Mouse (Mus musculus) liver, embryonic 15.5 days (tissue): ENCODE results near the gene Dyrk3. TPM values are rescaled to one million over a fixed set of nuclear protein-coding genes. Genes with fewer than 3 reads are reported as not detected.
A peak's percentile ranks its signal among the peaks of the same experiment; 100 is the strongest.

Experiments used
- ATAC-seq: fragments of 200-750 bp; cut with Nextera tagmentation; 2 replicates; pipeline ENCODE4 v1.8.0; 2017; ENCODE audit warnings: moderate number of reproducible peaks, mild to moderate bottlenecking, moderate library complexity; ENCODE audit not compliant: insufficient read depth
- H3K27ac ChIP-seq: fragments of 300-500 bp; sonication (generic); replicated peaks from 2 replicates; pipeline ENCODE4 v1.5.1; 2015; ENCODE audit warnings: mild to moderate bottlenecking, inconsistent platforms
- H3K27me3 ChIP-seq: fragments of 300-500 bp; sonication (generic); 2 replicates; pipeline ENCODE4 v1.6.1; 2015; ENCODE audit warnings: mild to moderate bottlenecking, inconsistent platforms
- H3K36me3 ChIP-seq: fragments of 300-500 bp; sonication (generic); replicated peaks from 2 replicates; pipeline ENCODE4 v1.6.1; 2015; ENCODE audit warnings: moderate library complexity, mild to moderate bottlenecking, inconsistent platforms
- H3K4me1 ChIP-seq: fragments of 300-500 bp; sonication (generic); replicated peaks from 2 replicates; pipeline ENCODE4 v1.6.1; 2015; ENCODE audit warnings: inconsistent platforms
- H3K4me2 ChIP-seq: fragments of 300-500 bp; sonication (generic); 2 replicates; pipeline ENCODE4 v1.6.1; 2015; ENCODE audit warnings: moderate library complexity, mild to moderate bottlenecking, inconsistent platforms
- H3K4me3 ChIP-seq: fragments of 300-500 bp; sonication (generic); replicated peaks from 2 replicates; pipeline ENCODE4 v1.5.1; 2015; ENCODE audit warnings: mild to moderate bottlenecking, inconsistent platforms
- H3K9ac ChIP-seq: fragments of 300-500 bp; sonication (generic); 2 replicates; pipeline ENCODE4 v1.6.1; 2015; ENCODE audit warnings: moderate library complexity, mild to moderate bottlenecking, inconsistent platforms
- H3K9me3 ChIP-seq: fragments of 300-500 bp; sonication (generic); replicated peaks from 2 replicates; pipeline ENCODE4 v1.6.1; 2016; ENCODE audit warnings: inconsistent platforms
- WGBS: fragments of 180-500 bp; shearing (Covaris S2); methylation state at CpG from one replicate; pipeline ENCODE4 v1.1.7; 2015; ENCODE audit warnings: mixed read lengths; ENCODE audit not compliant: insufficient replicate concordance; 5-methylcytosine and 5-hydroxymethylcytosine counted together
- polyA plus RNA-seq: library from polyadenylated mRNA; unstranded; fragments of >200 nt; fragmentation: Nextera tagmentation; extraction: Ambion mirVana; gene quantifications from 2 replicates; pipeline ENCODE4 v1.2.1, GENCODE M21; 2015

Dyrk3 gene
- 16.6 and 18.3 TPM in 2 replicates for polyA plus RNA-seq

DNA sequence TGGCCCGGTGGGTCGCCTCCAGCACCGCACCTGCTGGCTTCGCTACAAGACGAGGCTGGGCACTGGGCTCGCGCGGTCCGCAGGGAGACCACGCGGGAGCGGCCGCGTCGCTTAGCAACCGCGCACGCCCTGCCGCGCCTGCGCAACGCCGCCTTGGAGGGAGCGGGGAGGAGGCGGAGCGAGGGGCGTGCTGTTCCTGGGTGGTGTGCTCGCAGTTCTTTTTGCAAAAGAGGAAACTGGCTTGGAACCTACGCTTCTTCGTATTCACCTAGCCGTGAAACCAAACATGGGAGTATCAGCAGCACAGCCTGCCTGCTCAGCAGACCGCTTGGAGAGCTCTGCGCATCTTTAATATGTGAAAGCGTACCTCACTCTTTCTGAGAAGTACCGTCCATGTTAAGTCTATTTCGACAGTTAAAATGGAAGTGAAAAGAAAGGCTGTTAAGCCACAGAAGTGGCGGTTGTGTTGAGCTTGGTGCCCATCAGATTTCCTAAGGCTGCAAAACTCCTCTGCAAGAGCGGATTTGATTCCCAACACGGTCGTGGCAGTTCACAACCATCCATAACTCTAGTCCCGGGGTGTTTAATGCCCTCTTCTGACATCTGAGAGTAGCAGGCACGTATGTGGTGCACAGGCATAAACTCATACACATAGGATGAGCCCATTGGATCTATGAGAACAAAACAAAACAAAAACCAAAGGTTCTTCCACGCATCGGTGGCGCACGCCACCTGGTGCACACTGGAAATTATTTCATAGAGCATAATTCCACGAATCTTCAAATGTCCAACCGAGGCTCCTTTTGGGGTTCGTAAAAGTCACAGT, at the start of gene Dyrk3:
Dyrk3 (minus strand) TSS at position 150 of the 826 bp plus-strand sequence.
- peaks cover 41% of the 10 kb centered on the region for H3K4me1 ChIP-seq
- WGBS: 2% methylated on average over 49 of the region's 49 CpGs
- H3K4me2 ChIP-seq: peak within 1 kb of the TSS; percentile 90
- H3K36me3 ChIP-seq: peaks cover 8% of the 10 kb centered on the region
- H3K9ac ChIP-seq: peak within 1 kb of the TSS; percentile 89
- H3K4me3 ChIP-seq: peak within 1 kb of the TSS; percentile 94
- no peaks in the 10 kb centered on the region for H3K27me3 ChIP-seq
- ATAC-seq: peak; percentile 96
- H3K27ac ChIP-seq: peak within 1 kb of the TSS; percentile 94
- no peaks in the 10 kb centered on the region for H3K9me3 ChIP-seq

GRCm38 (mm10) chr1:131187856-131188255, 49.7 kb upstream of the Dyrk3 start:
- Histone ChIP-seq H3K4me1 (peaks cover 17% of the 10 kb centered on the region; the same call in 1 of the 2 replicates), H3K4me3 (no peak overlapping the region), H3K27me3 (no peaks in the 10 kb centered on the region), H3K9ac (no peak overlapping the region), H3K27ac (no peak overlapping the region), H3K4me2 (no peak overlapping the region), H3K36me3 (no peaks in the 10 kb centered on the region), H3K9me3 (no peaks in the 10 kb centered on the region)
- no peak for ATAC-seq
- WGBS: 69% methylated on average over 5 of the region's 5 CpGs

GRCm38 (mm10) chr1:131186995-131187394, 48.9 kb upstream of the Dyrk3 start:
- H3K9me3 ChIP-seq: no peaks in the 10 kb centered on the region
- no peak overlapping the region for H3K9ac ChIP-seq
- H3K4me3 ChIP-seq: no peak overlapping the region
- peaks cover 17% of the 10 kb centered on the region; the same call in 1 of the 2 replicates for H3K4me1 ChIP-seq
- no peaks in the 10 kb centered on the region for H3K27me3 ChIP-seq
- no peak for ATAC-seq
- 44% methylated on average over 6 of the region's 6 CpGs for WGBS
- H3K4me2 ChIP-seq: no peak overlapping the region
- no peak overlapping the region for H3K27ac ChIP-seq
- H3K36me3 ChIP-seq: no peaks in the 10 kb centered on the region

DNA sequence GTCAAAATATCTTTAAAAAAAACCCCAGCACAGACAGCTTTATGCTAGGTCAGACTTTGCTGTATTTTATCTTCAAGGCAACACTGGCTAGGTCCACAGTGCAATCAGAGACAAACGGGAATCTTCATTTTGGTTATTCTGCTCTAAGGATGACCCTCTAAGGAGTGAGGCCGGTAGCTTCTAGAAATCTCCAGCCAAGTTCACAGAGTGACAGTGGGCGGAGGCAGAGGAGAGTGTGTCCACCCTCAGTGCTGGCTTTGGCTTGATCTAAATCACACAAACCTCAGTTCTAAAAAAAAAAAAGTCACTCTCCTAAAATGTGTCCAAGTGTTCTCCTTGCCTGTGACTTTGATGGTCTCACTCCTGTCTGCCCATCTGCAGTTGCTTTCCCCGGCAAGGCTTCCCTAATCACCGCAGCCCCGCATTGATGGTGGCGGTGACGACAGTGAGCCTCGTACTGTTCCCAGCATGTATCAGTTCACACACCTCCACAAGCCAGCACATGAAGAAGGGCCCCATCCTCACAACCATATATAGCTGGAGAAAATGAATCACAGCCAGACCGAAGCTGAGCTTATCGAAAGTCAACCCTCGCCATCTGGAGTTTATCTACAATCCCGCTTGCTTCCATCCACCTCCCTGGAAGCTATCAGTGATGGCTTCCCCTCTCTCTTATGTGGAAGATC, 47.8 kb upstream of the Dyrk3 start:
- no peaks in the 10 kb centered on the region for H3K27me3 ChIP-seq
- 63% methylated on average over 13 of the region's 13 CpGs for WGBS
- H3K36me3 ChIP-seq: no peaks in the 10 kb centered on the region
- no peaks in the 10 kb centered on the region for H3K9me3 ChIP-seq
- H3K4me2 ChIP-seq: no peak overlapping the region
- no peak overlapping the region for H3K4me3 ChIP-seq
- H3K27ac ChIP-seq: no peak overlapping the region
- no peak overlapping the region for H3K9ac ChIP-seq
- peaks cover 20% of the 10 kb centered on the region; the same call in 1 of the 2 replicates for H3K4me1 ChIP-seq
- ATAC-seq: no peak

DNA sequence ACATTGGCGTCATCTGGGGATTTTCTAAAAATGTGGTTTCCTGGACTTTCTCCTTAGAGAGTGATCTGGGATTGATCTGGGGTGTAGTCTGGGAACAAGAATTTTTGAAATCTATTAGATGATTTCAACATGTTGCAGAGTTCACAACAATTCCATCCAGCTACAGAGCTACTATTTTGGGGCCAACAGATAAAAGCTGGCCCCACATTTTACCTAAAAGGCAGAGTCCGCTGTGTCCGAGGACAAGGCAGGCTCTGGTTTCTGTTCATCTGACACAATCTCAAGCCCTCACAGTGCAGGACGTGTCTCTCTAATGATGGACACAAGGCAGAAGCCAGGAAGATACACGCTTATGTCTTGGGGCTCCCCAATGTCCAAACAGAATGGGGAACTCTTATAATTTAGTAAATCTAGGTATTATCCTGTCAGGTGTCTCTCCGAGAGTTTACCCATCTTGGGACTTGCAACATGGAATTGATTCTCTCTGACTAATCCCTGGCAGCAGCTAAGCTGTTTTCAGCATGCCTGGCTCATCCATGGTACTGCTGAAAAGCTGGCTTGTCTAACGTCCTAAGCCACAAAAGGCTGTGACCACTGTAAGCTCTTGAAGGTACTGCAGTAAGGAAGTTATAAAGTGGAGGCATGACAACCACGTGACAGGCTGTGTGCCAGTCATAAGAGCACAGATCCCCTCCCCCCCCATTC, 47.0 kb upstream of the Dyrk3 start:
- H3K27me3 ChIP-seq: no peaks in the 10 kb centered on the region
- ATAC-seq: no peak
- WGBS: 53% methylated on average over 8 of the region's 8 CpGs
- no peaks in the 10 kb centered on the region for H3K9me3 ChIP-seq
- H3K36me3 ChIP-seq: peaks cover 8% of the 10 kb centered on the region; the same call in 1 of the 2 replicates
- H3K4me3 ChIP-seq: no peak overlapping the region
- H3K4me1 ChIP-seq: peaks cover 20% of the 10 kb centered on the region; the same call in 1 of the 2 replicates
- H3K4me2 ChIP-seq: no peak overlapping the region
- no peak overlapping the region for H3K9ac ChIP-seq
- H3K27ac ChIP-seq: no peak overlapping the region

DNA sequence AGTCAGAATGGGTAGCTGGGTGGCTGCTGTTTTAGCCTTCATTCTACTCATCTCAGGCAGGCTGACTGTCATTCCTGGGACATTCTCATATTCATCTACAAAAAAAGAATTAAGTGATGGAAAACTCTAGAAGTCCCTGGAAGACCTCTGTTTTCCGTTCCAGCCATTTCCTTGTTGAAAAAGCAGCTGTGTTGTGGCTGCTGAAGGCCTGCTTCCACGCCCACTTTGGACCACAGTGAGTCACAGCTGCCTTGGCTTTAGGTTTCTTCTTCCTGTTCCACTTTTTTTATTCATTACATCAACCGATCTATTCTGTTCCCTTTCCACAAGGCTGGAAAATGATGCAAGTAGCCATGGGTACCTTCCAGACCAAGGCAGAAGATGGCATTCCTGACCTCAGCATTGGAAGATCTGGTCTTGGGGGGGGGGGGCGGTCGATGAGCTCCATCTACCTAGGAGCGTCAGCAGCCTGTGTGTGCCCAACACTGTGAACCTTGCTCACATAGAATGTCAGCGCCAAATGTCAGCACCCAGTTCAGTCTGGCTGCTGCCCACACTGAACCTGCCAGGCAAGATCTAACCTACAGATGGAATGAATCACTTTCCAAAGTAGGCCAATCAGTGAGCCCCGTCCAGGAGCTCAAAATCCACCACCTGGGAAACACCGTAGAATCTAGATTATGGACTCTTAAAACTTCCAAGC, 46.3 kb upstream of the Dyrk3 start:
- ATAC-seq: no peak
- no peaks in the 10 kb centered on the region for H3K9me3 ChIP-seq
- H3K4me2 ChIP-seq: no peak overlapping the region
- WGBS: 55% methylated on average over 9 of the region's 9 CpGs
- H3K4me3 ChIP-seq: no peak overlapping the region
- peaks cover 14% of the 10 kb centered on the region; the same call in 1 of the 2 replicates for H3K36me3 ChIP-seq
- H3K27ac ChIP-seq: no peak overlapping the region
- H3K9ac ChIP-seq: no peak overlapping the region
- H3K4me1 ChIP-seq: peaks cover 20% of the 10 kb centered on the region; the same call in 1 of the 2 replicates
- H3K27me3 ChIP-seq: no peaks in the 10 kb centered on the region

- Histone ChIP-seq H3K4me1 (peaks cover 18% of the 10 kb centered on the region; the same call in 1 of the 2 replicates), H3K4me3 (no peak overlapping the region), H3K36me3 (peaks cover 21% of the 10 kb centered on the region; the same call in 1 of the 2 replicates), H3K4me2 (no peak overlapping the region), H3K27me3 (no peaks in the 10 kb centered on the region), H3K9ac (no peak overlapping the region), H3K27ac (no peak overlapping the region), H3K9me3 (no peaks in the 10 kb centered on the region)
- no peak for ATAC-seq
- WGBS: 46% methylated on average over 7 of the region's 7 CpGs
Observed at GRCm38 (mm10) chr1:131183201-131183600, 45.1 kb upstream of the Dyrk3 start.

DNA sequence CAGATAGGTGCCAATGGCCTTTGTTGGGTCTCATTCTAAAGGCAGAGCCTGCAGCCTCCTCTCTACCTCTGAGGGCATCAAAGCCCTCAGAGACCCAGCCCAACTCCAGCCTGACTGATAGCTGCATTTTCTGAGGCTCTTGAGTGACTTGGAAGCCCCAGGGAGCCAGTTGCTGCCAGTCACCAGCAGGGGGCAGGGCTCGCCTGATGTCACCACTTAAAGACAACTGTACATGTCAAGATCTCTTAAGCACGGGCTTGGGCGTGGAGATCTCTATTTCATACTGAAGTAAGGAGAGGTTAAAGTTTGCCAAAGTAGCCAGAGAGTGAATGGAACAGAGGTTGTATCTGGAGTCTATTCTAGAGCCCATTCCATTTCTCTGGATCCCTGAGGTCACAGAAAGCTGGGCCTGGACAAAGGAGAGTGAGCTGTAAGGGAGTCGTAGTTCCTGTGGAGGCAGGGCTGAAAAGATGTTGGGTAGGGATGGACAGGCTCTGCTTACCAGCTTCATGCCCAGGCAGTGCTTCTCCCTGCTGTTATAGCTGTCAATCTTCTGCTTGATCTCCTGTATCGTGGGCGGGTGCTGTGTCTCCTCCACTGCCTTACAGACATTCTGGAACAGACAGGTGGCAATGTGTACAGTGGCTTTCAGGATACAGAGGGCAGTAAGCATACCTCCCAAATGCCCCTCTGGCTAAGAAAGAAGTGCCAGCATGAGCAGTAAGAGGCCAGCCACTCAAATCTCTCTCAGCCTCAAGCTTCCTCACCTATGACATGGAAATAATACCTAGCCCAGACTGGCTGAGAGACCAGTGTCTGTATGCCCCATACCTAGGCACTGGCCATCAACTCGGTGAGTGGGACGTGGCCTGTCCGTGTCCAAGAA, 43.7 kb upstream of the Dyrk3 start:
- WGBS: 51% methylated on average over 9 of the region's 9 CpGs
- no peak overlapping the region for H3K4me3 ChIP-seq
- peaks cover 33% of the 10 kb centered on the region for H3K36me3 ChIP-seq
- H3K9me3 ChIP-seq: no peaks in the 10 kb centered on the region
- H3K4me2 ChIP-seq: no peak overlapping the region
- H3K4me1 ChIP-seq: 0 out of 2 replicates have a peak, but pooled peaks cover 14% of the 10 kb centered on the region
- H3K27me3 ChIP-seq: no peaks in the 10 kb centered on the region
- no peak overlapping the region for H3K27ac ChIP-seq
- no peak overlapping the region for H3K9ac ChIP-seq
- ATAC-seq: no peak

- Histone ChIP-seq H3K9ac (no peak overlapping the region), H3K36me3 (peaks cover 48% of the 10 kb centered on the region), H3K9me3 (no peaks in the 10 kb centered on the region), H3K27me3 (no peaks in the 10 kb centered on the region), H3K4me3 (no peak overlapping the region), H3K4me1 (0 out of 2 replicates have a peak, but pooled peaks cover 4% of the 10 kb centered on the region), H3K4me2 (no peak overlapping the region), H3K27ac (no peak overlapping the region)
- no peak for ATAC-seq
- WGBS: 93% methylated on average over 7 of the region's 7 CpGs
Observed at GRCm38 (mm10) chr1:131180386-131180785, 42.2 kb upstream of the Dyrk3 start.

- H3K4me1 ChIP-seq: peaks cover 7% of the 10 kb centered on the region; the same call in 1 of the 2 replicates
- ATAC-seq: no peak
- no peaks in the 10 kb centered on the region for H3K9me3 ChIP-seq
- H3K27me3 ChIP-seq: no peaks in the 10 kb centered on the region
- H3K27ac ChIP-seq: no peak overlapping the region
- WGBS: 66% methylated on average over 5 of the region's 5 CpGs
- H3K9ac ChIP-seq: no peak overlapping the region
- H3K4me3 ChIP-seq: no peak overlapping the region
- H3K36me3 ChIP-seq: peaks cover 70% of the 10 kb centered on the region
- H3K4me2 ChIP-seq: no peak overlapping the region
Observed at GRCm38 (mm10) chr1:131178083-131178482, 39.9 kb upstream of the Dyrk3 start.
